In the genomic region with DNA sequence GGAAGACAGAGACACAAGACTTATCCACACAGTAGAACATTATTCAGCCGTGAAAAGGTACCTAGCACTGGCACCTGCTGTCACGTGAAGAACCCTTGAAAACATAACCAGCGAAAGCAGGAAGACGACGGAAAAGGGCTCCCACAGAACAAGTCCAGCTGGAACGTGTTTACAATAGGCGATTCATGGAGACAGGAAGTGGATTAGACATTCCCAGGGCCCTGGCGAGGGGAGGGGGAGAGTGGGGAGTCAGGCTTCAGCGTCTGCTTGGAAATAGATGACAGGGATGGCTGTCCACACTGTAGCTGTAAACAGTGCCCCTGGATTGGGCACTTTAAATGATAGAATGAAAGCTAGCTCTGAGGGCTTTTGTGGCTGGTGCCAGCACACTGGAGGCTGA, we compare ENCODE assay signal across 9 mouse cellular contexts. TPM values are rescaled to one million over a fixed set of nuclear protein-coding genes. Genes with fewer than 3 reads are reported as not detected.
DNase-seq lines count a peak whose midpoint lies in the region; ATAC-seq lines count a peak whose summit lies in the region.
"Had no signal": no experiment of that assay in that cellular context is flagged by ENCODE, and none has a peak within 500 bp of the region (broad histone marks: within the 10 kb centered on the region; RNA-seq: fewer than 3 reads in every experiment).

No protein-coding gene starts in this region.

- peaks cover 19% of the 10 kb centered on the region for H3K4me1 ChIP-seq in heart, embryonic 13.5 days
- peaks cover 17% of the 10 kb centered on the region for H3K4me1 ChIP-seq in midbrain, embryonic 12.5 days

- H3K27me3 ChIP-seq in heart, embryonic 13.5 days (replicated peaks) = no peaks in the 10 kb centered on the region
- H3K27me3 ChIP-seq in midbrain, embryonic 12.5 days = no peaks in the 10 kb centered on the region

- no peaks in the 10 kb centered on the region for H3K36me3 ChIP-seq in heart, embryonic 13.5 days
- H3K36me3 ChIP-seq in midbrain, embryonic 12.5 days = no peaks in the 10 kb centered on the region

- ATAC-seq in heart, embryonic 13.5 days (ENCODE audit: extremely low read depth, insufficient number of reproducible peaks, low FRiP score, low TSS enrichment) = no peak
- ATAC-seq in midbrain, embryonic 12.5 days (ENCODE audit: low FRiP score, low read depth) = peak; percentile 63; the same call in 1 of the 2 replicates

- peak overlapping the region; percentile 6; the same call in 1 of the 2 replicates for H3K9ac ChIP-seq in heart, embryonic 13.5 days
- H3K9ac ChIP-seq in midbrain, embryonic 12.5 days (replicated peaks) = no peak overlapping the region

- H3K9me3 ChIP-seq in heart, embryonic 13.5 days = no peaks in the 10 kb centered on the region
- no peaks in the 10 kb centered on the region for H3K9me3 ChIP-seq in midbrain, embryonic 12.5 days

- WGBS in heart, embryonic 13.5 days = 32% methylated on average over 9 of the region's 9 CpGs
- WGBS in midbrain, embryonic 12.5 days = 28% methylated on average over 9 of the region's 9 CpGs

- H3K4me2 ChIP-seq in heart, embryonic 13.5 days = peak overlapping the region; percentile 11; the same call in 1 of the 2 replicates
- H3K4me2 ChIP-seq in midbrain, embryonic 12.5 days (replicated peaks) = no peak overlapping the region

- peak overlapping the region; percentile 84 for H3K27ac ChIP-seq in heart, embryonic 13.5 days (replicated peaks)
- peak overlapping the region; percentile 56 for H3K27ac ChIP-seq in midbrain, embryonic 12.5 days (replicated peaks)

- DNase-seq in layer of hippocampus, postnatal 10 days (ENCODE audit: low spot score in 2 of 2) = peak; percentile 41 to 57
- DNase-seq in layer of hippocampus, adult 11-12 months (ENCODE audit: low spot score) = no peak
- peak; percentile 68 to 72 for DNase-seq in kidney, postnatal 36 days
- DNase-seq in left cerebral cortex, adult 9 months (ENCODE audit: low spot score in 2 of 2) = no peak
- DNase-seq in frontal cortex, postnatal 36 days (ENCODE audit: low spot score in 2 of 2) = no peak
- DNase-seq in right cerebral cortex, postnatal 36 days (ENCODE audit: low spot score in 2 of 2) = no peak

- no peak overlapping the region for H3K4me3 ChIP-seq in heart, embryonic 13.5 days
- no peak overlapping the region for H3K4me3 ChIP-seq in midbrain, embryonic 12.5 days

RNA-seq across cellular contexts. Expression of a gene that starts 8.6 kb away (rescaled TPM):
- total RNA-seq in layer of hippocampus, postnatal 10 days (2021) = 10 to 100 TPM; 56.8 to 58.0 TPM
- 44.3 and 46.2 TPM in 2 replicates for polyA plus RNA-seq in heart, embryonic 13.5 days (2015; fragmentation: Nextera tagmentation; extraction: Ambion mirVana)
- polyA plus RNA-seq in midbrain, embryonic 12.5 days (2016; fragmentation: Nextera tagmentation; extraction: Ambion mirVana) = 50.9 and 52.7 TPM in 2 replicates

RNA-seq across cellular contexts. Expression of a gene that starts 13.1 kb away (rescaled TPM):
- total RNA-seq in layer of hippocampus, postnatal 10 days (2021) = not detected
- polyA plus RNA-seq in heart, embryonic 13.5 days (2015; fragmentation: Nextera tagmentation; extraction: Ambion mirVana) = 0.82 TPM in 1 of 2 replicates, not detected in the other
- polyA plus RNA-seq in midbrain, embryonic 12.5 days (2016; fragmentation: Nextera tagmentation; extraction: Ambion mirVana) = 0.56 TPM in 1 of 2 replicates, not detected in the other
- total RNA-seq: CH12.LX had no signal

RNA-seq across cellular contexts. Expression of a gene that starts 26.0 kb away (rescaled TPM):
- 1 to 10 TPM; 7.6 to 8.5 TPM for total RNA-seq in layer of hippocampus, postnatal 10 days (2021)
- polyA plus RNA-seq in heart, embryonic 13.5 days (2015; fragmentation: Nextera tagmentation; extraction: Ambion mirVana) = 34.2 and 36.1 TPM in 2 replicates
- polyA plus RNA-seq in midbrain, embryonic 12.5 days (2016; fragmentation: Nextera tagmentation; extraction: Ambion mirVana) = 11.5 and 11.9 TPM in 2 replicates
- total RNA-seq: CH12.LX had no signal

RNA-seq across cellular contexts. Expression of a gene that starts 31.1 kb away (rescaled TPM):
- total RNA-seq in layer of hippocampus, postnatal 10 days (2021) = not detected
- polyA plus RNA-seq in heart, embryonic 13.5 days (2015; fragmentation: Nextera tagmentation; extraction: Ambion mirVana) = 0.20 and 0.31 TPM in 2 replicates
- 0.10 TPM in 1 of 2 replicates, not detected in the other for polyA plus RNA-seq in midbrain, embryonic 12.5 days (2016; fragmentation: Nextera tagmentation; extraction: Ambion mirVana)

RNA-seq across cellular contexts. Expression of a gene that starts 31.2 kb away (rescaled TPM):
- total RNA-seq in layer of hippocampus, postnatal 10 days (2021) = 10 to 100 TPM in 1 of 2 experiments, 1 to 10 TPM in 1; 8.6 to 12.1 TPM
- 18.8 and 19.5 TPM in 2 replicates for polyA plus RNA-seq in heart, embryonic 13.5 days (2015; fragmentation: Nextera tagmentation; extraction: Ambion mirVana)
- 8.2 and 9.3 TPM in 2 replicates for polyA plus RNA-seq in midbrain, embryonic 12.5 days (2016; fragmentation: Nextera tagmentation; extraction: Ambion mirVana)

Comparison
In these comparisons a context has a peak if more than half of its experiments do, and no peak if none do; other contexts are left out.
1. DNase-seq: peak in layer of hippocampus, postnatal 10 days (2 of 2) and kidney, postnatal 36 days (2 of 2); none in layer of hippocampus, adult 11-12 months (single experiment), left cerebral cortex, adult 9 months (0 of 2), frontal cortex, postnatal 36 days (0 of 2) and right cerebral cortex, postnatal 36 days (0 of 2).